Mouse (Mus musculus): ENCODE results near the gene Bmp2k. TPM values are rescaled to one million over a fixed set of nuclear protein-coding genes. Genes with fewer than 3 reads are reported as not detected.

Gene Bmp2k
- polyA plus RNA-seq, 1 experiment from 2014 or later: 8.3 TPM

GRCm38 (mm10) chr5:96965029-96965403, 32.5 kb upstream of the Bmp2k start:
- WGBS: 76% methylated on average over 2 of the region's 2 CpGs
- ATAC-seq (ENCODE audit: insufficient number of reproducible peaks, insufficient read depth, low FRiP score, low read depth): no peak
- no peak overlapping the region for H3K9ac ChIP-seq (ENCODE audit: low read length)

DNA sequence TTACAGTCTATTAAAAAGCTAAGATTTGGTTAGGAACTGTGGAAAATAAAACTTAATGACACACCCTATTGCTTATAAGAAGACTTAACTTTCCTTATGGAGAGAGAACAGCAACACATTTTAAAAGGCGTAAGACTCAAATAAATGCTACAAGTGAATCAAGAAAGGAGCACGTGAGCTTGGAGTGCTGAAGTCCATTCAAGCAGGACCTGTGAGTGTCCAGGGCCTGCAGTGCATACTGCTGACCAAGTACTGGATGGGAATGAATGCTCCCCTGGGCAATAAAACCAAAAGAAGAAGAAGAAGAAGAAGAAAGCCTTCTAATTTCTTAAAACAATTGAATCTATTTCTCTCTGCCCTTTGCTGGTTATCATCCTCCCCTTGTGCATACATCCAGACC, 32.0 kb upstream of the Bmp2k start:
- H3K4me2 ChIP-seq (ENCODE audit: low read length): no peak overlapping the region
- H3K4me3 ChIP-seq (ENCODE audit: control insufficient read depth in 1 of 2, insufficient read depth in 1 of 2, low read depth in 1 of 2, low read length in 2 of 2): no peak overlapping the region
- H3K9me3 ChIP-seq (ENCODE audit: control insufficient read depth, low read length): no peaks in the 10 kb centered on the region
- no peak overlapping the region for H3K9ac ChIP-seq (ENCODE audit: low read length)
- no peaks in the 10 kb centered on the region for H3K27me3 ChIP-seq (ENCODE audit: control insufficient read depth, insufficient read depth, low read length)
- H3K4me1 ChIP-seq (ENCODE audit: control insufficient read depth in 2 of 2, insufficient read depth in 2 of 2, low read length in 2 of 2): peaks cover 3 to 5% of the 10 kb centered on the region in 2 experiments; a peak in 3 of 4 replicates
- no peaks in the 10 kb centered on the region for H3K36me3 ChIP-seq (ENCODE audit: control insufficient read depth, insufficient read depth, low read length)
- no peak overlapping the region for H3K27ac ChIP-seq (replicated peaks in 1 of 2; ENCODE audit: control insufficient read depth in 1 of 2, insufficient read depth in 1 of 2, low read depth in 2 of 2, low read length in 2 of 2)
- ATAC-seq (ENCODE audit: insufficient number of reproducible peaks, insufficient read depth, low FRiP score, low read depth): no peak
- 81% methylated on average over 2 of the region's 2 CpGs for WGBS

More at GRCm38 (mm10) chr5:96965029-96965403, 32.5 kb upstream of the Bmp2k start:
- Histone ChIP-seq H3K4me1 (ENCODE audit: control insufficient read depth in 2 of 2, insufficient read depth in 2 of 2, low read length in 2 of 2) (peaks cover 3 to 5% of the 10 kb centered on the region in 2 experiments; a peak in 3 of 4 replicates), H3K4me2 (ENCODE audit: low read length) (peak overlapping the region; percentile 66), H3K4me3 (ENCODE audit: control insufficient read depth in 1 of 2, insufficient read depth in 1 of 2, low read depth in 1 of 2, low read length in 2 of 2) (peak overlapping the region in 1 of 2 experiments; percentile 26; a peak in 1 of 4 replicates), H3K27me3 (ENCODE audit: control insufficient read depth, insufficient read depth, low read length) (no peaks in the 10 kb centered on the region), H3K9me3 (ENCODE audit: control insufficient read depth, low read length) (no peaks in the 10 kb centered on the region), H3K36me3 (ENCODE audit: control insufficient read depth, insufficient read depth, low read length) (no peaks in the 10 kb centered on the region), H3K27ac (replicated peaks in 1 of 2; ENCODE audit: control insufficient read depth in 1 of 2, insufficient read depth in 1 of 2, low read depth in 2 of 2, low read length in 2 of 2) (no peak overlapping the region)

DNA sequence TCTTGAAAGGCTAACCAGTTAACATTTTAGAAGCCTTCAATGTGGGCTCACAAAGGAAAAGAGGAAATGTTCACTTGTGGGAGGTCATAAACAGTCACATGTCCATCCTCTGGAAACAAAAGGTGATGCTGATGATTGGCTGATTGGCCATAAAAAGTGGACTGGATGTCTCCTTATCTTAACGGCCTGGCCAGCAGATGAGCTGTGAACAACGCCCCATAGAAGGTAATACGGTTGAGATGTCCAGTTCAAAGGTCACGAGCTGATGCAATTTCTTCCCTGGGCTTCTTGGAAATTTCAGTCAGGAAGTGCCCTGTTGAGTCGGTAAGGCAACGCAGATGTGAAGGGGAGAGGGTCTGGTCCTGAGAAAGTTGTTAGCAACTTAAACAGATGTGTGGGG, 28.9 kb upstream of the Bmp2k start:
- Histone ChIP-seq H3K4me3 (ENCODE audit: control insufficient read depth in 1 of 2, insufficient read depth in 1 of 2, low read depth in 1 of 2, low read length in 2 of 2) (no peak overlapping the region), H3K27ac (replicated peaks in 1 of 2; ENCODE audit: control insufficient read depth in 1 of 2, insufficient read depth in 1 of 2, low read depth in 2 of 2, low read length in 2 of 2) (no peak overlapping the region), H3K9ac (ENCODE audit: low read length) (no peak overlapping the region), H3K36me3 (ENCODE audit: control insufficient read depth, insufficient read depth, low read length) (no peaks in the 10 kb centered on the region), H3K9me3 (ENCODE audit: control insufficient read depth, low read length) (no peaks in the 10 kb centered on the region), H3K4me2 (ENCODE audit: low read length) (no peak overlapping the region), H3K27me3 (ENCODE audit: control insufficient read depth, insufficient read depth, low read length) (no peaks in the 10 kb centered on the region), H3K4me1 (ENCODE audit: control insufficient read depth in 2 of 2, insufficient read depth in 2 of 2, low read length in 2 of 2) (peaks cover 3 to 5% of the 10 kb centered on the region in 2 experiments; a peak in 3 of 4 replicates)
- WGBS: 19% methylated on average over 6 of the region's 6 CpGs
- ATAC-seq (ENCODE audit: insufficient number of reproducible peaks, insufficient read depth, low FRiP score, low read depth): no peak

DNA sequence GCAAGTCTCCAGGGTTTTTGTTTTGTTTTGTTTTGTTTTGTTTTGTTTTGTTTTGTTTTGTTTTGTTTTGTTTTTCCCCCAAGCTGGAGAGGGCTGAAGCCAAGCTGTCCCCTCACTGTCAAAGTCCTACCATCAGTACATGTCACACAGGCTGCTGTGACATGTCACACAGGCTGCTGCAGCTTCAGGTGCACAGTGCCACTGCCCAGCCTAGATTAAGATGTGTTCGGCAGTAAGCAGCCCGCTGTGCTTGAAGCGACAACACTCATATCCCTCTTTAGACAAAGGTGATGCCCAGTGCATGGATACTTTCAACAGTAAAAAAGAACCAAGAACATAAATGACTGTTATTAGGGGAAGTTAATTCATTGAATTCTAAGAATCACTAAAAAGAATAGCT, 28.5 kb upstream of the Bmp2k start:
- 44% methylated on average over 3 of the region's 3 CpGs for whole genome bisulfite sequencing
- Histone ChIP-seq H3K4me2 (ENCODE audit: low read length) (no peak overlapping the region), H3K9me3 (ENCODE audit: control insufficient read depth, low read length) (no peaks in the 10 kb centered on the region), H3K27me3 (ENCODE audit: control insufficient read depth, insufficient read depth, low read length) (no peaks in the 10 kb centered on the region), H3K27ac (replicated peaks in 1 of 2; ENCODE audit: control insufficient read depth in 1 of 2, insufficient read depth in 1 of 2, low read depth in 2 of 2, low read length in 2 of 2) (no peak overlapping the region), H3K9ac (ENCODE audit: low read length) (no peak overlapping the region), H3K4me3 (ENCODE audit: control insufficient read depth in 1 of 2, insufficient read depth in 1 of 2, low read depth in 1 of 2, low read length in 2 of 2) (no peak overlapping the region), H3K36me3 (ENCODE audit: control insufficient read depth, insufficient read depth, low read length) (no peaks in the 10 kb centered on the region), H3K4me1 (ENCODE audit: control insufficient read depth in 2 of 2, insufficient read depth in 2 of 2, low read length in 2 of 2) (peaks cover 3 to 5% of the 10 kb centered on the region in 2 experiments; a peak in 3 of 4 replicates)
- no peak for ATAC-seq (ENCODE audit: insufficient number of reproducible peaks, insufficient read depth, low FRiP score, low read depth)

- H3K36me3 ChIP-seq (ENCODE audit: control insufficient read depth, insufficient read depth, low read length): no peaks in the 10 kb centered on the region
- no peak overlapping the region for H3K4me2 ChIP-seq (ENCODE audit: low read length)
- no peaks in the 10 kb centered on the region for H3K9me3 ChIP-seq (ENCODE audit: control insufficient read depth, low read length)
- no peaks in the 10 kb centered on the region for H3K27me3 ChIP-seq (ENCODE audit: control insufficient read depth, insufficient read depth, low read length)
- H3K9ac ChIP-seq (ENCODE audit: low read length): no peak overlapping the region
- ATAC-seq (ENCODE audit: insufficient number of reproducible peaks, insufficient read depth, low FRiP score, low read depth): no peak
- peaks cover 0 to 2% of the 10 kb centered on the region in 2 experiments; a peak in 1 of 4 replicates for H3K4me1 ChIP-seq (ENCODE audit: control insufficient read depth in 2 of 2, insufficient read depth in 2 of 2, low read length in 2 of 2)
- no peak overlapping the region for H3K4me3 ChIP-seq (ENCODE audit: control insufficient read depth in 1 of 2, insufficient read depth in 1 of 2, low read depth in 1 of 2, low read length in 2 of 2)
- WGBS: 64% methylated on average over 7 of the region's 7 CpGs
- no peak overlapping the region for H3K27ac ChIP-seq (replicated peaks in 1 of 2; ENCODE audit: control insufficient read depth in 1 of 2, insufficient read depth in 1 of 2, low read depth in 2 of 2, low read length in 2 of 2)
These were observed 27.6 kb upstream of the Bmp2k start for GRCm38 (mm10) chr5:96969705-96970471.

- no peaks in the 10 kb centered on the region for H3K27me3 ChIP-seq (ENCODE audit: control insufficient read depth, insufficient read depth, low read length)
- no peak overlapping the region for H3K27ac ChIP-seq (replicated peaks in 1 of 2; ENCODE audit: control insufficient read depth in 1 of 2, insufficient read depth in 1 of 2, low read depth in 2 of 2, low read length in 2 of 2)
- no peak overlapping the region for H3K9ac ChIP-seq (ENCODE audit: low read length)
- no peaks in the 10 kb centered on the region for H3K9me3 ChIP-seq (ENCODE audit: control insufficient read depth, low read length)
- ATAC-seq (ENCODE audit: insufficient number of reproducible peaks, insufficient read depth, low FRiP score, low read depth): no peak
- no peaks in the 10 kb centered on the region for H3K36me3 ChIP-seq (ENCODE audit: control insufficient read depth, insufficient read depth, low read length)
- H3K4me1 ChIP-seq (ENCODE audit: control insufficient read depth in 2 of 2, insufficient read depth in 2 of 2, low read length in 2 of 2): no peaks in the 10 kb centered on the region
- no peak overlapping the region for H3K4me3 ChIP-seq (ENCODE audit: control insufficient read depth in 1 of 2, insufficient read depth in 1 of 2, low read depth in 1 of 2, low read length in 2 of 2)
- no peak overlapping the region for H3K4me2 ChIP-seq (ENCODE audit: low read length)
These were observed 27.0 kb upstream of the Bmp2k start for GRCm38 (mm10) chr5:96970472-96970848.

DNA sequence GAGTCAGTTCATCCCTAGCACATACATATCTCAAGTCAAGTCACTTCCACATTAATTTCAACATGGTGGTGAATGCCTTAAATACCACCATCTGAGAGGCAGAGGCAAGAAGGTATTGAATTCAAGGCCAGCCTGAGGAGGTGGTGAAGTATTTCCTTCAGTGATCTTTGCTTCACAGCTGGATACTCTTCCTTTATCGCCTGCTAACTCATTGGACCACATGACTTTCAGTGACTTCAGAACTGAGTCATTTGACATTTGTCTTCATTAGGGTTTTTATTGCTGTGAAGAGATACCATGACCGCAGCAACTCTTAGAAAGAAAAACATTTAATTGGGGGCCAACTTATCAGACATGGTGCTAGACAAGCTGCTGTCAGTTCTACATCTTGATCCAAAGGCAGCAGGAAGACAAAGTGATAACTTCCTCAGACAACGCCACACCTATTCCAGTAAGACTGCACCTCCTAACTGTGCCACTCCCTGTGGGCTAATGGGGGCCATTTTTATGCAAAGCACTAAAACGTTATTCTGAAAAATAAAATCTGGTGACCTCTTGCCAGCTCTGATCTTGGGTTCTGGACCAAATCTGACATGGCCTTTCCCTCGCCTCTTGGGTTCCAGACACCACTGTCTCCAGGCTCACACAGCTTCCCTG, 24.9 kb upstream of the Bmp2k start:
- no peak overlapping the region for H3K27ac ChIP-seq (replicated peaks in 1 of 2; ENCODE audit: control insufficient read depth in 1 of 2, insufficient read depth in 1 of 2, low read depth in 2 of 2, low read length in 2 of 2)
- H3K36me3 ChIP-seq (ENCODE audit: control insufficient read depth, insufficient read depth, low read length): no peaks in the 10 kb centered on the region
- H3K4me3 ChIP-seq (ENCODE audit: control insufficient read depth in 1 of 2, insufficient read depth in 1 of 2, low read depth in 1 of 2, low read length in 2 of 2): no peak overlapping the region
- no peak overlapping the region for H3K4me2 ChIP-seq (ENCODE audit: low read length)
- H3K27me3 ChIP-seq (ENCODE audit: control insufficient read depth, insufficient read depth, low read length): no peaks in the 10 kb centered on the region
- H3K4me1 ChIP-seq (ENCODE audit: control insufficient read depth in 2 of 2, insufficient read depth in 2 of 2, low read length in 2 of 2): no peaks in the 10 kb centered on the region
- H3K9me3 ChIP-seq (ENCODE audit: control insufficient read depth, low read length): 0 out of 2 replicates have a peak, but pooled peaks cover 7% of the 10 kb centered on the region
- no peak for ATAC-seq (ENCODE audit: insufficient number of reproducible peaks, insufficient read depth, low FRiP score, low read depth)
- no peak overlapping the region for H3K9ac ChIP-seq (ENCODE audit: low read length)
- 87% methylated on average over 5 of the region's 5 CpGs for WGBS
